Mouse (Mus musculus): ENCODE results near the gene Mien1. TPM values are rescaled to one million over a fixed set of nuclear protein-coding genes. Genes with fewer than 3 reads are reported as not detected.

Mien1 gene
- polyA plus RNA-seq, 1 experiment from 2014 or later, result 85.9 TPM

DNA sequence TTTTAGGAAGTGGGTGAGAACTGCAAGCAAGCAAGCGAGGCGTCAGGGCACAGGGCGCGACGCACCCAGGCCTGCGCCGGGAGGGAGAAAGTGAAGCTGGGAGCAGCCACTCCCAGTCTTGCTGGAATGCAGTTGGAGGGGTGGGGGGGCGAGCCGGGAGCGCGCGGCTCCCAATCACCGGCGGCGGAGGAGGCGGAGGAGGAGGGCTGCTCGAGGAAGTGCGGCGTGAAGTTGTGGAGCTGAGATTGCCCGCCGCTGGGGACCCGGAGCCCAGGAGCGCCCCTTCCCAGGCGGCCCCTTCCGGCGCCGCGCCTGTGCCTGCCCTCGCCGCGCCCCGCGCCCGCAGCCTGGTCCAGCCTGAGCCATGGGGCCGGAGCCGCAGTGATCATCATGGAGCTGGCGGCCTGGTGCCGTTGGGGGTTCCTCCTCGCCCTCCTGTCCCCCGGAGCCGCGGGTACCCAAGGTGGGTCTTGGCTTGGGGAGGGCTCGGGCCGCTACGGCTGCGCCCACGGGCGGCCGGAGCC, 26.5 kb downstream of the Mien1 start, which contains the start of gene Erbb2:
Gene Erbb2, plus strand, starts transcription at position 198 of the 524 bp plus-strand sequence.
- Histone ChIP-seq H3K9me3 (no peaks in the 10 kb centered on the region), H3K36me3 (replicated peaks) (peaks cover 10% of the 10 kb centered on the region), H3K27ac (replicated peaks) (peak within 1 kb of the TSS; percentile 93), H3K4me1 (peaks cover 64% of the 10 kb centered on the region), H3K27me3 (replicated peaks; ENCODE audit: low read depth, poor library complexity, severe bottlenecking) (peaks cover 43% of the 10 kb centered on the region), H3K4me3 (peak within 1 kb of the TSS; percentile 96)
- under 1% methylated on average over 49 of the region's 49 CpGs for WGBS
- peak; percentile 93 for DNase-seq (ENCODE audit: low spot score)

DNA sequence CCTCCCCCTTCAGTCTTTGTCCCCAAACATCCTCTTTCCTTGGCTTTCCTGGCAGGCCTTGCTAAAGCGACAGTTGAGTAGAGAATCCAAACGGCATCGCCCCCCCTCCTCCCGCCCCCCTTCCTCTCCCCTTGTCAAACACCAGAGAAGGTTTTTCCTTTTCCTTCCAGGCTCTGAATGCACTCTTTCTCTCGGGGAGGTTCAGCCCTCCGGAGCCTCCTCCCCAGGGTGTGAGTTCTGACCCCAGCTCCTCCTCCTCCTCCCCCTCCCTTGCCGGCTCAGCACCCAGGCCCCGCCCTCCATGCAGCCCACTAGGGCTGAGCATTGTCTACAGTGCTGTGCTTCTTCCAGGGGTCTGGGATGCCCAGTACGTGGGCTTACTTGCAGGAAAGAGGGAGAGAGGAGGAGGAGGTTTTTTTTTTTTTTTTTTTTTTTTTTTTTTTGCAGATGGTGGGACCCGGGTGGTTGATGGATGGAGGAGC, 29.4 kb downstream of the Mien1 start:
- H3K27me3 ChIP-seq (replicated peaks; ENCODE audit: low read depth, poor library complexity, severe bottlenecking), result peaks cover 33% of the 10 kb centered on the region
- H3K9me3 ChIP-seq, result no peaks in the 10 kb centered on the region
- peak; percentile 75 for DNase-seq (ENCODE audit: low spot score)
- peaks cover 46% of the 10 kb centered on the region for H3K4me1 ChIP-seq
- 3% methylated on average over 10 of the region's 10 CpGs for WGBS
- peak overlapping the region; percentile 38 for H3K4me3 ChIP-seq
- peak overlapping the region; percentile 74 for H3K27ac ChIP-seq (replicated peaks)
- no peaks in the 10 kb centered on the region for H3K36me3 ChIP-seq (replicated peaks)

DNA sequence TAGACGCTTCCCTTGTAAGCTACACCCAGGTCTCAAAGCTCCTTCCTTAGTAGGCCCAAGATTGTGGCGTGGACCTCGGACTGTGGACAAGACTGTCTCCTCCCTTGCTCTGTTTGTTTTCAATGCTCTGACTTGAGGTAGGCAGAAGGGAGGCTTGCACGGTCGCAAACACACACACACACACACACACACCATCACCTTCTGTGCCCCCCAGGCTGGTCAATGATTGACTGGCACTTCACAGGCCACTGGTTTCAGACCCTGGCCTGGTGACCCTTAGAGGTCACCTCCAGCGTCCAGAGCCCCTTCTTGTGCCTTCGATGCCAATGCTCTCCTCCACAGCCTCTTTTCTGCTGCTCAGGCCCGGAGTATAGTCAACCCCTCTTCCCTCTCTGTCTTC, 29.9 kb downstream of the Mien1 start:
- no peak for DNase-seq (ENCODE audit: low spot score)
- Histone ChIP-seq H3K9me3 (no peaks in the 10 kb centered on the region), H3K4me1 (peaks cover 41% of the 10 kb centered on the region), H3K27ac (replicated peaks) (peak overlapping the region; percentile 74), H3K36me3 (replicated peaks) (no peaks in the 10 kb centered on the region), H3K4me3 (peak overlapping the region; percentile 38), H3K27me3 (replicated peaks; ENCODE audit: low read depth, poor library complexity, severe bottlenecking) (peaks cover 28% of the 10 kb centered on the region)
- WGBS, result 38% methylated on average over 8 of the region's 8 CpGs

DNA sequence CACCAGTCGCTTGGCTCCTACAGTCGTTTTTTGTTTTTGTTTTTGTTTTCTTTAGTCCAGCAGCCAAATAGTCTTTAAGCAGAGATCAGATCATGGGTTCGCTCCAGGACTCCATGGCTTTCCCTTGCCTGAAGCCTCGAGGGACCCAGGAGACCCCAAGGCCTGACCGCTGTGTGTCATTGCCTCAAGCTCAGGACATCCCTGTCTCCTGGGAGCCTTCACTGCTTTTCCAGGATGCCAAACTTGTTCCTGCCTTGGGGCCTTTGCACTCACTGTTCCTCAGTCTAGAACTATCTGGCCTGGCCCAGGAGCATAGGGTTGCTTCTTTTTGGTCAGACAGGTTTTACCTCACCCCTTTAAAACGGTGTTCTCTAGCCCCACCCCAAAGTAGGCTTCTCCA, 32.2 kb downstream of the Mien1 start:
- H3K9me3 ChIP-seq, result no peaks in the 10 kb centered on the region
- H3K27ac ChIP-seq (replicated peaks), result no peak overlapping the region
- H3K4me3 ChIP-seq, result no peak overlapping the region
- DNase-seq (ENCODE audit: low spot score), result no peak
- WGBS, result 68% methylated on average over 6 of the region's 6 CpGs
- peaks cover 20% of the 10 kb centered on the region for H3K4me1 ChIP-seq
- H3K27me3 ChIP-seq (replicated peaks; ENCODE audit: low read depth, poor library complexity, severe bottlenecking), result peaks cover 22% of the 10 kb centered on the region
- no peaks in the 10 kb centered on the region for H3K36me3 ChIP-seq (replicated peaks)

DNA sequence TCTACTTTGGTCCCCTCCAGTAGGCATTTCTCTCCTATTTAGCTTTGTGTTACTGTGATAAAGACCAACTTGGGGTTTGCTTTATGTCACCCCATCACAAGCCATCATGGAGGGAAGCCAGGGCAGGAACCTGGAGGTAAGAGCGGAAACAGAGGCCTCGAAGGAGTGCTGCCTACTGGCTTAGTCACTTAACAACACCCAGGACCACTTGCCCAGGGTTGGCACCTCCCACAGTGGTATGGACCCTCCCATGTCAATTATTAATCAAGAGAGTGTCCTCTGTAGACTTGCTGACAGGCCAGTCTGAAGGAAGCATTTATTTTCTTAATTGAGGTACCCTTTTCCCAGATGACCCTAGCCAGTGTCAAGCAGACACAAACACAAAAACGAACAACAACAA, 38.0 kb downstream of the Mien1 start:
- peak overlapping the region; percentile 88 for H3K4me3 ChIP-seq
- DNase-seq (ENCODE audit: low spot score), result no peak
- no peaks in the 10 kb centered on the region for H3K9me3 ChIP-seq
- WGBS, result 62% methylated on average over 3 of the region's 3 CpGs
- peak overlapping the region; percentile 98 for H3K27ac ChIP-seq (replicated peaks)
- peaks cover 16% of the 10 kb centered on the region for H3K4me1 ChIP-seq
- no peaks in the 10 kb centered on the region for H3K27me3 ChIP-seq (replicated peaks; ENCODE audit: low read depth, poor library complexity, severe bottlenecking)
- no peaks in the 10 kb centered on the region for H3K36me3 ChIP-seq (replicated peaks)

DNA sequence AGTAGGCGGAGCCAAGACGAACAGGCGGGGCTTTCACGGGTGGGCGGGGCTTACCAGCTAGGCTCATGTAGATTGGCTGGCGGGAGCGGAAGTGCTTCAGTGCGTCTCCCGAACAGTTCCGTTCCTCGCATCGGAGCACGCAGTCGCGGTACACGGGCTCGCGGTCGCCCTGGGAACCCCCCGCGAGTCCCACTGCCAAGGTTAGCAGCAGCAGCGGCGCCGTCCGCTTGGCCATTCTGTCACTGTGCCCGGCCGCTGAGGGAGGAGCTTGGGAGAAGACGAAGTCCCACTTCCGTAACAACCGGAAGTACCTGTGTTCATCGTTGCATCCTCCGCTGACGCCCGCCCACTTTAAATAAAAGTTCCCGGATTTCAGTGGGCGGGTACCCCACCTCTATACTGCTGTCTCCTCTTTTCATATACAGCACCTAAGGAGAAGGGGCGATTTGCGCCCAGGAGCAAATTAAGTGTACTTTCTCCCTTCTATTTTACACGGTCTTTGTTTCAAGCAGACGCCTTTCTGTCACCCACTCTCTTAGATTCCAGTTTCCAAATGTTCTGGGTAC, 38.5 kb downstream of the Mien1 start, which contains the start of gene Pgap3:
Gene Pgap3, minus strand, starts transcription at position 330 of the 566 bp plus-strand sequence.
- under 1% methylated on average over 40 of the region's 40 CpGs for WGBS
- H3K4me3 ChIP-seq, result peak within 1 kb of the TSS; percentile 88
- H3K27me3 ChIP-seq (replicated peaks; ENCODE audit: low read depth, poor library complexity, severe bottlenecking), result no peaks in the 10 kb centered on the region
- peaks cover 16% of the 10 kb centered on the region for H3K4me1 ChIP-seq
- H3K27ac ChIP-seq (replicated peaks), result peak within 1 kb of the TSS; percentile 98
- no peaks in the 10 kb centered on the region for H3K9me3 ChIP-seq
- peak; percentile 93 for DNase-seq (ENCODE audit: low spot score)
- H3K36me3 ChIP-seq (replicated peaks), result no peaks in the 10 kb centered on the region

DNA sequence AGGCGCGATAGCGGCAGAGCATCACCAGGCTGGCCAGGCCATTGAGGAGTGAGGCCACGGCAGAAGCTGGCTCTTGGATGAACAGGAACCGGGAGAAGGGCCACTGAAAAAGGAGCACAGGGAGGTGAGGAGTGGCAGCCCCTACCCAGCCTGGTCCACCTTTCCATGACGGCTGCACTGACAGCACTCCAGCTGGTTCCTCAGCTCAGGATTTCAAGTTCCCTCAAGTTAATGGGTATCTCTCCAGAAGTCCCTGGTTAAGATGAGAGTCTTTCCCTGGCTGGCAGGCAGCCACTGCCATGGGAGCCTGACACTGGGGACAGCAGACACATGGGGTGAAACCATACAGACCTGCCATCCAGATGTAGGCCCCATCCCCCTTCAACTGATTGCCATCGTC, 40.8 kb downstream of the Mien1 start:
- DNase-seq (ENCODE audit: low spot score), result no peak
- WGBS, result 93% methylated on average over 7 of the region's 7 CpGs
- H3K4me3 ChIP-seq, result no peak overlapping the region
- no peak overlapping the region for H3K27ac ChIP-seq (replicated peaks)
- H3K4me1 ChIP-seq, result peaks cover 37% of the 10 kb centered on the region
- peaks cover 11% of the 10 kb centered on the region for H3K27me3 ChIP-seq (replicated peaks; ENCODE audit: low read depth, poor library complexity, severe bottlenecking)
- H3K36me3 ChIP-seq (replicated peaks), result no peaks in the 10 kb centered on the region
- no peaks in the 10 kb centered on the region for H3K9me3 ChIP-seq

DNA sequence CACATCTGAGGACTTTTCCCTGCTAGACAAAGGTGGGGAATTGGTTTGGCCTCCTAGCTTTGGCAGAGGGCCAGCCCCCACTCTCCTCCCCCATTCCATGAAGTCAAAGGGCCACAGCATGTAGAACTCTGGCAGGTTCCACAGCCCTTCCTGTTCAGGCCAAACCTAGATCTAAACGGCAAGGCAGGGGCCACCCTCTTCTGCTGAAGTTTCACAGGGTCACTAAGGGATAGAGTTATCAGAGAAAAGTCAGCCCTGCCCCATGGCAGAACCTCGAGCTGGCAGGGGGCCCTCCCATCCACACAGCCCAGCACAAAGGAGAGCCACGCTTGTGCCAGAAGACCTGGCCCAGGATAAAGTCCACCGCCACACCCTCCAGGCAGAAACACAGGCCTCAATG, 43.8 kb downstream of the Mien1 start:
- H3K27me3 ChIP-seq (replicated peaks; ENCODE audit: low read depth, poor library complexity, severe bottlenecking), result peaks cover 40% of the 10 kb centered on the region
- no peaks in the 10 kb centered on the region for H3K9me3 ChIP-seq
- WGBS, result 66% methylated on average over 4 of the region's 4 CpGs
- no peaks in the 10 kb centered on the region for H3K36me3 ChIP-seq (replicated peaks)
- peaks cover 45% of the 10 kb centered on the region for H3K4me1 ChIP-seq
- DNase-seq (ENCODE audit: low spot score), result no peak
- 0 out of 2 replicates have a peak overlapping the region, but pooled peaks have one; percentile 5 for H3K27ac ChIP-seq (replicated peaks)
- no peak overlapping the region for H3K4me3 ChIP-seq

DNA sequence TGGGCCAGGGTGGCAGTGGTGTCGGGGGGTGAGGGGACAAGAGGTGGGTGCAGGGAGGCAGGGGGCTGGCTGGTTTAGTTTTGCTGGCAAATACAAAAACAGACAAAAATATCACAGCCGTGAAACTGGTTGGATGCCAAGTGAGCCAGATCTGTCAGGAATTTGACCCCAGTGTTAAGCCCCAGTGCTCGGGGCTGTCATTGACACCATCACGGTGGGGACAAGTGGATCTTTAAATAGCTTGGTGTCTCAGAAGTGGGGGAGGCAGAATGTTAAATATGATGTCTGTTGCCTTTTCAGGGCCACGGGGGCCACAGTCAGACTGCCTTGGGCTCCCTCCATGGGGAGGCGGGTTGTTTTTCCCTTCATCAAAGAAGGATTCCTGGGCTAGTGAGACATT, 44.5 kb downstream of the Mien1 start:
- 0 out of 2 replicates have a peak overlapping the region, but pooled peaks have one; percentile 32 for H3K27ac ChIP-seq (replicated peaks)
- peaks cover 48% of the 10 kb centered on the region for H3K27me3 ChIP-seq (replicated peaks; ENCODE audit: low read depth, poor library complexity, severe bottlenecking)
- DNase-seq (ENCODE audit: low spot score), result no peak
- no peak overlapping the region for H3K4me3 ChIP-seq
- peaks cover 38% of the 10 kb centered on the region for H3K4me1 ChIP-seq
- no peaks in the 10 kb centered on the region for H3K36me3 ChIP-seq (replicated peaks)
- WGBS, result 47% methylated on average over 6 of the region's 6 CpGs
- no peaks in the 10 kb centered on the region for H3K9me3 ChIP-seq

DNA sequence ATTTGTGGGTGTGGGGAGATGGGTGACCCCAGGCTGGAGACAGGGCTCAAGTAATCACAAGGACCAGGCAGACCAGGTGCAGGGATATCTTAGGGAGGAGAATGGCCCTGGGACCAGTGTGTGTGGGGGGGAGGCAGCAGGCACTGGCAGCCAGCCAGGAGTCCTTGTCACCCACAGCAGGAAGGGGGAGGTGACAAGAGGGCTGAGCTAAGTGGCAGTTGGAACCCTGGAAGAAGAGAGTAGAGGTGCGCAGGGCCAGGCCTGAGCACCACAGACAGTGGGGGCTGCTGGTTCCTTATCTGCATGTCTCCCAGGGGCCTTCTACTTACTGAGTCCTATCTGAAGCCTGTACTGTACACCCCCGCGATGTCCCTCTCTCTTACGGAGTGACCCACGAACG, 45.5 kb downstream of the Mien1 start:
- Histone ChIP-seq H3K9me3 (no peaks in the 10 kb centered on the region), H3K4me1 (peaks cover 45% of the 10 kb centered on the region), H3K4me3 (0 out of 2 replicates have a peak overlapping the region, but pooled peaks have one; percentile 13), H3K27ac (replicated peaks) (no peak overlapping the region; the same call in 1 of the 2 replicates), H3K36me3 (replicated peaks) (no peaks in the 10 kb centered on the region), H3K27me3 (replicated peaks; ENCODE audit: low read depth, poor library complexity, severe bottlenecking) (peaks cover 57% of the 10 kb centered on the region)
- WGBS, result 73% methylated on average over 6 of the region's 6 CpGs
- no peak for DNase-seq (ENCODE audit: low spot score)

DNA sequence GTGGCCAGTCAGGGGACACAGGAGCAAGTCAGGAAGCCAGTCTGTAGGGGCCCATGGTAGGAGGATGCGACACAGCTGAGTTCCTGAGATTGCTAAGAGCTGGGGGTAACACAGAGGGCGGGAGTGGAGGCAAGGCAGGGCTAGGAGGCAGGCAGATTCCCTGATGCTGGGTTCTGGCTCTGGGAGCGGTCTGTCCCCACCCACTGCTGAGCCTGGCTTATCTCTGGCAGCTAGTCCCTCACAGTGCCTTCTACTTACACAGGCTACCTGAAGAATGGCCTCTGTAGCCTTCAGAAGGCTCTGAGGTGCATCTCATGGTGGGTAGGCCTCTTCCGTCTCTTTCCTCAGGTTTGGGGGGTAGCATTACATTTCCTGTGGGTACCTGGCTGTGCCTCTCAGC, 46.1 kb downstream of the Mien1 start:
- H3K27me3 ChIP-seq (replicated peaks; ENCODE audit: low read depth, poor library complexity, severe bottlenecking), result peaks cover 64% of the 10 kb centered on the region
- no peaks in the 10 kb centered on the region for H3K9me3 ChIP-seq
- DNase-seq (ENCODE audit: low spot score), result no peak
- peaks cover 49% of the 10 kb centered on the region for H3K4me1 ChIP-seq
- H3K36me3 ChIP-seq (replicated peaks), result no peaks in the 10 kb centered on the region
- WGBS, result 45% methylated on average over 4 of the region's 4 CpGs
- H3K4me3 ChIP-seq, result no peak overlapping the region
- peak overlapping the region; percentile 35 for H3K27ac ChIP-seq (replicated peaks)

DNA sequence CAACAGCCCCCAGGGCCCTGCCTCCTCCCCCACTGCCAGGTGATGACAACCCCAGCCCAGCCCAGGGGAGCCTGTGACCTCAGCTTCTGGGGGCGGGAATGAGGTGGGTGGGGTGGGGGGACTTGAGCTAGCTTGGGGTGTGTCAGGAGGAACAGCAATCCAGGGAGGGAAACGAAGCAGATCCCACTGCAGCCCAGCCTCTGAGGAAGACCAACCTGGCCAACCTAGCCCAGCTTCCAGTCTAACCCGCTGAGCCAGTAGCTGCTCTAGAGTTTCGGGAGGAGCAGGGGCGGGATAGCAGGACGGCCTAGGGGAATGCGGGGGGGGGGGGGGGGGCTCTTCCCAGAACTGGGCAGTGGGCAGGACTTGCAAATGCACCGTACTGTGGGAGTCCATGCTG, 46.8 kb downstream of the Mien1 start:
- 17% methylated on average over 8 of the region's 8 CpGs for WGBS
- peaks cover 55% of the 10 kb centered on the region for H3K4me1 ChIP-seq
- H3K27me3 ChIP-seq (replicated peaks; ENCODE audit: low read depth, poor library complexity, severe bottlenecking), result peaks cover 70% of the 10 kb centered on the region
- H3K4me3 ChIP-seq, result peak overlapping the region; percentile 18; the same call in 1 of the 2 replicates
- H3K36me3 ChIP-seq (replicated peaks), result no peaks in the 10 kb centered on the region
- no peaks in the 10 kb centered on the region for H3K9me3 ChIP-seq
- H3K27ac ChIP-seq (replicated peaks), result peak overlapping the region; percentile 52; the same call in 1 of the 2 replicates
- DNase-seq (ENCODE audit: low spot score), result no peak

DNA sequence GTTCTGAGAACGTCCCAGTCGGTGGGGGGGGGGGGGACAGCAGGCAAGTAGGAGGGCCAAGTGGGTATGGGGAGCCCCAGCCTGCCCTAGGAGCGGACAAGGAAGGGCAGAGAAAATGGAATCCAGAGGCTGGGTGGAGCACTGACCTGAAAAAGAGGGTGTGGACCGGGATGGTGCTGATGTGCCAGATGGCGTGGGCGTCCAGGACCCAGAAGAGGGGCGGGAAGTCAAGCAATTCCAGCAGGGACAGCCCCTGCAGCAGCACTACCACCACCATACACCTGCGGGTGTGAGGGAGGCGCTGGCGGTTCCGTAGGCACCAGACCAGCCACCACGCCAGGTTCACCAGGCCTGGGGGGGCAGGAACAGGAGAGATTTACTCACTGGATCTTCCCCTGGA, 48.6 kb downstream of the Mien1 start:
- DNase-seq (ENCODE audit: low spot score), result no peak
- Histone ChIP-seq H3K27me3 (replicated peaks; ENCODE audit: low read depth, poor library complexity, severe bottlenecking) (peaks cover 89% of the 10 kb centered on the region), H3K27ac (replicated peaks) (no peak overlapping the region), H3K4me1 (peaks cover 63% of the 10 kb centered on the region), H3K4me3 (no peak overlapping the region), H3K36me3 (replicated peaks) (no peaks in the 10 kb centered on the region), H3K9me3 (no peaks in the 10 kb centered on the region)
- 81% methylated on average over 12 of the region's 12 CpGs for WGBS

Measured in embryonic facial prominence, embryonic 10.5 days (tissue).